In the genomic region with DNA sequence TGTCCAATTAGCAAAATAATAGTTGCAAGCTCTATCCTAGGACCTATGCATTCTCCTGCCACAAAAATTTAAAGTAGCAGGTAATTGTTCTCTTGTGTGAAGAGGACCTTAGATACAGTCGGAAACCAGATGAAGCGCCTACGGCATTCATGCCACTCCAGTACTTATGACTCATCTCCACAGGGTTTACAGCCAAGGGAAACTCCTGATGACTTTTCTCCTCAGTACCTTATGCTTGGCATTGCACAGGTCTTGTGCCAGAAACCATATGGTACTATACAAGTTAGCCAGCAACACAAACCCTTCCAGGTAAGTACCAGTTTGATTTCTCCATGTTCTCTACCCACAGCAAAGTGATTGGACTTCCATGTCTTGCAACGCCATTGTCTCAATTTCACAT, we compare ENCODE assay signal across 18 mouse cellular contexts.
DNase-seq lines count a peak whose midpoint lies in the region; ATAC-seq lines count a peak whose summit lies in the region.
"Had no signal": no experiment of that assay in that cellular context is flagged by ENCODE, and none has a peak within 500 bp of the region (broad histone marks: within the 10 kb centered on the region; RNA-seq: fewer than 3 reads in every experiment).

No protein-coding gene starts in this region.

- DNase-seq in cerebellum, postnatal 4 days (ENCODE audit: low spot score in 2 of 2) = no peak
- no peak for DNase-seq in frontal cortex, postnatal 10 days (ENCODE audit: low spot score in 2 of 2)
- DNase-seq in brain, adult 2 months (ENCODE audit: low read depth, low spot score) = peak; percentile 84
- peak; percentile 1 for DNase-seq in gonadal fat pad, adult 2 months (ENCODE audit: low read depth)
- DNase-seq in thymus, adult 18-20 months = no peak
- DNase-seq: adrenal gland, adult 8-10 months; adrenal gland, postnatal 36 days; B cell, adult 2 months; gastrocnemius, postnatal 36 days; heart, adult 18-20 months; heart, postnatal 14 days; kidney, adult 11 months; kidney, adult 9 months had no signal

- ATAC-seq in cerebellum, adult (ENCODE audit: insufficient number of reproducible peaks, low FRiP score, low TSS enrichment) = peak; percentile 88
- ATAC-seq in frontal cortex, adult (ENCODE audit: low TSS enrichment) = peak; percentile 87
- ATAC-seq: CD4-positive, CD25-positive, alpha-beta regulatory T cell, adult 4 months; forebrain, embryonic 15.5 days; hindbrain, postnatal 0 days had no signal

Comparison
In these comparisons a context has a peak if more than half of its experiments do, and no peak if none do; other contexts are left out.
1. DNase-seq: peak in brain, adult 2 months (single experiment) and gonadal fat pad, adult 2 months (single experiment); none in cerebellum, postnatal 4 days (0 of 2), frontal cortex, postnatal 10 days (0 of 2) and thymus, adult 18-20 months (0 of 2).